Mouse (Mus musculus) macrophage (primary cell): Measurements from ENCODE around the gene Zswim5. TPM values are rescaled to one million over a fixed set of nuclear protein-coding genes. Genes with fewer than 3 reads are reported as not detected.
"Not testable (repeated sequence)": the region's sequence is repeated elsewhere in the genome, so short reads cannot be mapped to it uniquely, and the experiment has no call there.

ENCODE experiments used
- H3K27ac ChIP-seq: fragments of 350-480 bp; formaldehyde crosslinking; 2 replicates; pipeline ENCODE4 v1.9.0; 2021
- H3K36me3 ChIP-seq: fragments of 350-480 bp; formaldehyde crosslinking; 2 replicates; pipeline ENCODE4 v1.9.0; 2021; ENCODE audit errors: inconsistent target
- H3K4me3 ChIP-seq: fragments of 350-480 bp; formaldehyde crosslinking; 2 replicates; pipeline ENCODE4 v1.9.0; 2021; ENCODE audit errors: inconsistent target
- H3K79me2 ChIP-seq: fragments of 350-480 bp; formaldehyde crosslinking; 2 replicates; pipeline ENCODE4 v1.9.0; 2021; ENCODE audit errors: inconsistent target
- WGBS: methylation state at CpG from one replicate; pipeline ENCODE4 v1.1.7; 2026; ENCODE audit warnings: inconsistent platforms; ENCODE audit not compliant: missing documents; 5-methylcytosine and 5-hydroxymethylcytosine counted together
- polyA plus RNA-seq: library from polyadenylated mRNA; stranded (reverse); fragments of 250-400 nt; gene quantifications from 3 replicates; pipeline ENCODE4 v1.2.4, GENCODE M21; 2018; ENCODE audit warnings: inconsistent platforms
- total RNA-seq, 78 experiments: library from RNA; depleted of rRNA; stranded (reverse); fragments of 250-400 nt; gene quantifications; 1 replicate in 9 of 78; 2 replicates in 24 of 78; 3 replicates in 43 of 78; 4 replicates in 2 of 78; pipeline ENCODE4 v1.2.4; 2018; ENCODE audit warnings: inconsistent platforms in 56 of 78

Zswim5 gene
- under 1 TPM in 1 of 26 experiments, not detected in 25; 0.12 TPM for total RNA-seq (2018; cell fraction: chromatin; rRNA removed)
- under 1 TPM in 20 of 26 experiments, not detected in 6; under 0.01 to 0.11 (median 0.05) TPM for total RNA-seq (2018; cell fraction: cytosol; rRNA removed)
- under 1 TPM in 7 of 26 experiments, not detected in 19; 0.06 to 0.15 (median 0.11) TPM for total RNA-seq (2018; cell fraction: nucleus; rRNA removed)
- polyA plus RNA-seq, result 0.04 to 0.10 TPM in 2 of 3 replicates, not detected in the other

DNA sequence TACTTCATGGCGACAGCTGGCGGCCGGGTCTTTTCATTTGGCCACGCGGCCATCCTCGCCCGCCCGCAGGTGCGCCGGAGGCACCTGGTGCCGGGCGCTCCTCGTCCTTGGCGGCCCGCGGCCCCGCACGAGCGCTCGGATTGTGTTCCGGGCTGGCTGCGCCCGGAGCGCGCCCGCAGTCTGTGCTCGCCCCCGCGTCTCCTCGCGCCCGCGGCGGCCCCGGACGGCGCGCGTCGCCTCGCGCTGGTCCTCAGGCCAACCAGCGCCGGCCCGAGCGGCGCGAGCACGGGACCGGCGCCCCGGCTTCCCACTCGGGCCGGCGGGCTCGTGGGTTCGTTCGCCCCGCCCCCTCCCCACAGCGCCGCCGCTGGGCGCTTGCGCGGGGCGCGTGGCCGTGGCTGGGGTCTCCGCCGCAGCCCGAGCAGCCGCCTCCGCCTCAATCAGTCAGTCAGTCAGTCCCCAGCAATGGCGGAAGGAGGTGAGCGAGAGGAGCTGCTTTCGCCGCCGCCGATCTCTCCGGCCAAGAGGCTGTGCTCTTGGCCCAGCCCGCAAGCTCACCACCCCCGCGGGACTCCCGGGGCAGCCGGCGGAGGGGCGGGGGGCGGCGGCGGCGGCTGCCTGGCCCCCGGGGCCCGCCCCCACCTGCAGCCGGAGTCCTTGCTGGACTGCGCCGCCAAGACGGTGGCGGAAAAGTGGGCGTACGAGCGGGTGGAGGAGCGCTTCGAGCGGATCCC lies at the start of gene Zswim5:
Gene Zswim5, plus strand, starts transcription at position 382 of the 734 bp plus-strand sequence.
- no peaks in the 10 kb centered on the region for H3K79me2 ChIP-seq
- WGBS, result 2% methylated on average over 104 of the region's 104 CpGs
- no peak within 1 kb of the TSS for H3K27ac ChIP-seq
- H3K4me3 ChIP-seq, result no peak within 1 kb of the TSS
- H3K36me3 ChIP-seq, result no peaks in the 10 kb centered on the region

DNA sequence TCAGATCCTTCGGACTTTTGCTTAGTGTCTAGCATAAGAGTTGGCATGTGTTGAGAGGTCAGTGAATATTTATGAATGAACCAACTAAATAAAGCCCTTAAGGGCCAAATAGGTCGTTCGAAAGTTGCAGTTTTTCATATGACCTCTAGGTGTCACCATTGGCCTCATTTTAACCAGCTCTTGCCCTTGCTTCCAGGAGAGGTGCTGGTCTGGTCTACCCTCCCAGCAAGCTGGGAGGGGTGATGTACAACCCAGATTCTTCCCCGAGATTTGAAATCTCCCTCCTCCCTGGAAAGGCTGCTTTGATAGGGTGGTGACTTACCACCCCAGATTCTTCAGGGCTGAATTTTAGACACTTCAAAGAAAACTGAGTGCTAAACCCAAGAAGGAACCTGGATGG lies 49.4 kb upstream of the Zswim5 start:
- Histone ChIP-seq H3K79me2 (no peaks in the 10 kb centered on the region), H3K36me3 (no peaks in the 10 kb centered on the region), H3K27ac (no peak overlapping the region), H3K4me3 (no peak overlapping the region)
- WGBS, result 0% methylated on average over 4 of the region's 4 CpGs

DNA sequence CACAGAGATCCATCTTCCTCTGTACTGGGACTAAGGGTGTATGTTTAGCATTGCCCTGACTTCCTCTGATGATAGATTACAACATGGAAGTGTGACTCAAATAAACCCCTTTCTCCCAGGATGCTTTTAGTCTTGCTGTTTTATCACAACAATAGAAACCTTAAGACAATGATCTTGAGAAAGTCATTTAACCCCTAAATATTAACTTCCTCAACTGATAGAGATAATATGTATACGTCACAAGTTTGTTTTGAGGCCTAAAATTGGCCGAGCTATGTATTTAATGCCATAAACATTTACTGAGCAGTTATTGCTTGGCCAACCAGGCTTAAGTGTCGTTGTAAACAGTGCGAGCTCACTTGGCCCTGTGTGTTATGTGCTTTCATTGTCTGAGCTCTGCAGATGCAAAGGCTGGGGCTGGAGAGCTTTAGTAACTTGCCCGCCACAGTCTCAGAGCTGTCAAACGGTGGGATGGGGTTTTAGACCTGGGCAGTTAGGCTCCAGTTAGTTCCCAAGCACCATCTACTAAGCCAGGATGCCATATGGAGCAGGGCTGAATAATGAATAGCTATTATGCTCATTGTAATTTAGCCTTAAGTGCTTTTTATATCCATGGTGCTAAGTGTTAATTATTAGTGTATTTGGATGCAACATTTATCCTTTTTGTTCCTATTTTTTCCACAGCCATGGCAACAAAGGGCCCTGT lies 47.7 kb upstream of the Zswim5 start:
- no peaks in the 10 kb centered on the region for H3K79me2 ChIP-seq
- WGBS, result 86% methylated on average over 6 of the region's 6 CpGs
- no peaks in the 10 kb centered on the region for H3K36me3 ChIP-seq
- no peak overlapping the region for H3K4me3 ChIP-seq
- no peak overlapping the region for H3K27ac ChIP-seq

GRCm38 (mm10) chr4:116830070-116830368 lies 47.2 kb upstream of the Zswim5 start:
- no peak overlapping the region for H3K4me3 ChIP-seq
- no peak overlapping the region for H3K27ac ChIP-seq
- no peaks in the 10 kb centered on the region for H3K36me3 ChIP-seq
- WGBS, result 85% methylated on average over 6 of the region's 6 CpGs
- no peaks in the 10 kb centered on the region for H3K79me2 ChIP-seq

- Histone ChIP-seq H3K79me2 (no peaks in the 10 kb centered on the region), H3K36me3 (no peaks in the 10 kb centered on the region), H3K27ac (no peak overlapping the region), H3K4me3 (no peak overlapping the region)
- WGBS, result 76% methylated on average over 2 of the region's 2 CpGs
These were observed 38.2 kb upstream of the Zswim5 start for GRCm38 (mm10) chr4:116838999-116839398.

DNA sequence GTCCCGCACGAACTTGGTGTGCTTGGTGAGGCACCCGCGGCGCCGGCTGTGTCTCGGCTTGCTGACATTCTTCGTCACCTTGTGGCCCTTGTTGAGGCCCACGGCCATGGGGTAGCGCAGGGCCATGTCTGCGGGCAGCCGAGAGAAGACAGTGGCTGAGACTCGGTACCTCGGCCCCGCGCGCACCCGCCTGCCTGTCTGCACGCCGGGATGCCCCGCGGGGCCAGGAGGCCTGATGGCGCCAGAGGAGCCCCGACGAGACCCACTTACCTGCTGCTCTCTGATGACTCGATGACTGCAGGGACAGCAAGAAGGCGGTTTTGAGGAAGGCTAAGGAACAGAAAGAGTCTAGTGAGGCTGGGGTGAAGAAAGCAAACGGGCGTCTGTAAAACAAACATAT lies 37.1 kb upstream of the Zswim5 start:
- H3K27ac ChIP-seq, H3K36me3 ChIP-seq, H3K4me3 ChIP-seq, H3K79me2 ChIP-seq: not testable (repeated sequence)
- WGBS, result 37% methylated on average over 15 of the region's 29 CpGs

- Histone ChIP-seq H3K4me3 (no peak overlapping the region), H3K79me2 (no peaks in the 10 kb centered on the region), H3K27ac (no peak overlapping the region), H3K36me3 (no peaks in the 10 kb centered on the region)
- WGBS, result 86% methylated on average over 6 of the region's 6 CpGs
These were observed 36.3 kb upstream of the Zswim5 start for GRCm38 (mm10) chr4:116840841-116841240.

- Histone ChIP-seq H3K79me2 (no peaks in the 10 kb centered on the region), H3K27ac (no peak overlapping the region), H3K4me3 (no peak overlapping the region), H3K36me3 (no peaks in the 10 kb centered on the region)
- WGBS, result 97% methylated on average over 3 of the region's 3 CpGs
These were observed 32.9 kb upstream of the Zswim5 start for GRCm38 (mm10) chr4:116844324-116844723.

DNA sequence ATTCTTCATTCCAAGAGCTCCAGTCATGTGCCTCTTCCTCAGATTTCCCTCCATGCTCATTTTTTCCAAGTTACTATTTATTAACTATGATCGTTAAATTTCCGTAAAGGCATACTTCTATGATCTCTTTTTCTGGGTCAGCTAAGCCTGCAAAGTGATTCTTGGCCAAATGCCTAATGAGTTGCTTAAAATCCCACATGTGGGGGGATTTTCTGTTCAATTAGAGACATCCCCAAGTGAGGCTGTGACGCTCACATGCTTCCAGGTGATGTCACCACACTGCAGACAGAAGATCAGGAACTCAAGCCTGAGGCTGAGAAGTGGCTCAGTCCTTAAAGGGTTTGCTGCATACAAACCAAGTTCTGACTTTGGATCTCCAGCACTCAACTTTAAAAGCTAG lies 27.3 kb upstream of the Zswim5 start:
- Histone ChIP-seq H3K36me3 (no peaks in the 10 kb centered on the region), H3K4me3 (no peak overlapping the region), H3K27ac (no peak overlapping the region), H3K79me2 (no peaks in the 10 kb centered on the region)
- WGBS, result 81% methylated on average over 3 of the region's 3 CpGs

GRCm38 (mm10) chr4:116854286-116854685 lies 22.9 kb upstream of the Zswim5 start:
- 73% methylated on average over 2 of the region's 2 CpGs for WGBS
- Histone ChIP-seq H3K79me2 (no peaks in the 10 kb centered on the region), H3K4me3 (no peak overlapping the region), H3K36me3 (no peaks in the 10 kb centered on the region), H3K27ac (no peak overlapping the region)

GRCm38 (mm10) chr4:116857203-116857602 lies 20.0 kb upstream of the Zswim5 start:
- Histone ChIP-seq H3K36me3 (no peaks in the 10 kb centered on the region), H3K4me3 (no peak overlapping the region), H3K79me2 (no peaks in the 10 kb centered on the region), H3K27ac (no peak overlapping the region)
- 93% methylated on average over 10 of the region's 10 CpGs for WGBS

DNA sequence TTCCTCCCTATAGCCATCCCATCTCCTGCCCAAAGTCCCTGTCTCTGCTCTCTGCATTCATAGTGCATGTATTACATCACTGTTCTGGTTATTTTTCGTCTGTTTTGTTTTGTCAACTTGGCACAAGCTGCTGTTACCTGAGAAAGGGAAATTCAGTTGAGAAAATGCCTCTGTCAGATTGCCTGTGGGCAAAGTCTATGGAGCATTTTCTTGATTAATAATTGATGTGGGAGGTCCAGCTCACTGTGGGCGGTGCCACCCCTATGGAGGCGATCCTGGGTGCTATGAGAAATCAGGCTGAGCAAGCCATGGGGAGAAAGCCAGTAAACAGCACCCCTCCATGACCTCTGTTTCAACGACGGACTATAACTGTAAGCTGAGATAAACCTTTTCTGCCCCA lies 17.5 kb upstream of the Zswim5 start:
- WGBS, result 81% methylated on average over 5 of the region's 5 CpGs
- Histone ChIP-seq H3K27ac (no peak overlapping the region), H3K36me3 (no peaks in the 10 kb centered on the region), H3K79me2 (no peaks in the 10 kb centered on the region), H3K4me3 (no peak overlapping the region)

DNA sequence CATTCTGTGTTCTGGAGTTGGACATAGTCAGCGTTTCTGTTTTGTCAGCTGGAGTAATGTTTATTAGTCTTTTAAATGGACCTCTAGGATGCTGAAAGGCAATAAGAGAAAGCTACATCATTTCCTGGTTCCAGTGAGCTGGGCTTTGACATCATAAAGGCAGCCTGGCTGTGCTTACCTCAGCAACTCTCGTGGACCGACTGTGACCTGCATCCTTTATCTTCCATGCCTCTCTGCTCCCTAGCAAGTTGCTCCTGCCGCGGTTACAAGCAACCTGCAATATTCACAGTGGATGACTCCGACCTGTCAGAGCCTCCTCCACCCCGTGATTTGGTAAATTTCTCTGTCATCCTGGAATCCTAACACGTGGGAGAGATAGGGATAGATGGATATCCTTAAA lies 15.2 kb upstream of the Zswim5 start:
- Histone ChIP-seq H3K27ac (no peak overlapping the region), H3K36me3 (no peaks in the 10 kb centered on the region), H3K79me2 (no peaks in the 10 kb centered on the region), H3K4me3 (no peak overlapping the region)
- WGBS, result 73% methylated on average over 8 of the region's 8 CpGs

DNA sequence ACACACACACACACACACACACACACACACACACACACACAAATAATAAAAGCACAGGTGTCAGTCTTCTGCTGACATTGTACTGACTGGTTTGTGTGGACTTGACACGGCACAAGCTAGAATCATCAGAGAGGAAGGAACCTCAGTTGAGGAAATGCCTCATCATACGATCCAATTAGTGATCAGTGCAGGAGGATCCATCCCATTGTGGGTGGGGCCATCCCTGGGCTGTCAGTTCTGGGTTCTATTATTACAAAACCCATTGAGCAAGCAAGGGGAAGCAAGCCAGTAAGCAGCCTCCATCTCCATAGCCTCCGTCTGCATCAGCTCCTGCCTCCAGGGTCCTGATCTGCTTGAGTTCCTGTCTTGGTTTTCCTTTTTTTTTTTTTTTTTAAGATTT lies 7.3 kb upstream of the Zswim5 start:
- Histone ChIP-seq H3K4me3 (no peak overlapping the region), H3K36me3 (no peaks in the 10 kb centered on the region), H3K79me2 (no peaks in the 10 kb centered on the region), H3K27ac (no peak overlapping the region)
- 30% methylated on average over 3 of the region's 3 CpGs for WGBS

- H3K79me2 ChIP-seq, result no peaks in the 10 kb centered on the region
- no peak overlapping the region for H3K4me3 ChIP-seq
- H3K27ac ChIP-seq, result no peak overlapping the region
- WGBS, result 81% methylated on average over 4 of the region's 4 CpGs
- no peaks in the 10 kb centered on the region for H3K36me3 ChIP-seq
These were observed 2.6 kb upstream of the Zswim5 start for GRCm38 (mm10) chr4:116874595-116874994.
